Mouse (Mus musculus) layer of hippocampus, postnatal 36 days (tissue): Measurements from ENCODE around the gene Dgat2. TPM values are rescaled to one million over a fixed set of nuclear protein-coding genes. Genes with fewer than 3 reads are reported as not detected.
A peak's percentile ranks its signal among the peaks of the same experiment; 100 is the strongest.

Source experiments
- DNase-seq, 2 experiments: peaks; one replicate each; pipeline ENCODE4 v3.0.0; 2022
- total RNA-seq, 2 experiments: library from RNA; stranded (reverse); gene quantifications; 2 replicates each; pipeline ENCODE4 v1.2.3; 2021

The Dgat2 gene
- total RNA-seq, 2 experiments from 2014 or later = 94.3 to 106 TPM

- no peak for DNase-seq
Observed at GRCm38 (mm10) chr7:99137541-99137940, 45.0 kb downstream of the Dgat2 start.

GRCm38 (mm10) chr7:99136789-99137188 lies 45.7 kb downstream of the Dgat2 start:
- no peak for DNase-seq

- DNase-seq = no peak
Observed at GRCm38 (mm10) chr7:99133811-99134402, 48.6 kb downstream of the Dgat2 start.

GRCm38 (mm10) chr7:99132597-99132996 lies 49.9 kb downstream of the Dgat2 start:
- no peak for DNase-seq

GRCm38 (mm10) chr7:99131819-99132353 lies 50.6 kb downstream of the Dgat2 start:
- DNase-seq = no peak

GRCm38 (mm10) chr7:99128965-99129364 lies 53.6 kb downstream of the Dgat2 start:
- no peak for DNase-seq

GRCm38 (mm10) chr7:99128020-99128950 lies 54.2 kb downstream of the Dgat2 start:
- DNase-seq = no peak

- DNase-seq = no peak
Observed at GRCm38 (mm10) chr7:99126057-99126456, 56.5 kb downstream of the Dgat2 start.

- no peak for DNase-seq
Observed at GRCm38 (mm10) chr7:99122651-99123050, 59.9 kb downstream of the Dgat2 start.

- DNase-seq = no peak
Observed at GRCm38 (mm10) chr7:99120865-99121521, 61.5 kb downstream of the Dgat2 start.

- no peak for DNase-seq
Observed at GRCm38 (mm10) chr7:99120082-99120481, 62.4 kb downstream of the Dgat2 start.

- no peak for DNase-seq
Observed at GRCm38 (mm10) chr7:99116781-99117180, 65.7 kb downstream of the Dgat2 start.

- DNase-seq = peak; percentile 18 to 24
Observed at GRCm38 (mm10) chr7:99114006-99114726, 68.4 kb downstream of the Dgat2 start.

- DNase-seq = no peak
Observed at GRCm38 (mm10) chr7:99107566-99107965, 75.0 kb downstream of the Dgat2 start.

GRCm38 (mm10) chr7:99106714-99107270 lies 75.7 kb downstream of the Dgat2 start:
- no peak for DNase-seq

Other genes with a start within 250 kb of the Dgat2 start
- gene Uvrag, start 41.6 kb downstream of the Dgat2 start, total RNA-seq = 10 to 100 TPM; 49.0 to 50.7 TPM
- gene Mogat2, start 55.9 kb upstream of the Dgat2 start, total RNA-seq = not detected
- gene Map6, start 84.7 kb upstream of the Dgat2 start, total RNA-seq = 100 to 1,000 TPM; 102 to 105 TPM
- gene Serpinh1, start 170.5 kb upstream of the Dgat2 start, total RNA-seq = 10 to 100 TPM; 25.7 to 34.6 TPM
- gene Gdpd5, start 198.7 kb upstream of the Dgat2 start, total RNA-seq = 10 to 100 TPM; 19.1 to 19.9 TPM